Mouse (Mus musculus) megakaryocyte, embryonic 14.5 days (primary cell): ENCODE measurements around the gene Btbd8.

Experiments
- FLI1 ChIP-seq: IDR thresholded peaks from 2 replicates; pipeline ENCODE4 v1.6.1; 2012; ENCODE audit warnings: low read length, inconsistent platforms, mixed read lengths
- GATA1 ChIP-seq: IDR thresholded peaks from 3 replicates; pipeline ENCODE4 v1.6.1; 2012; ENCODE audit warnings: mixed read lengths, low read length, inconsistent platforms, borderline replicate concordance

DNA sequence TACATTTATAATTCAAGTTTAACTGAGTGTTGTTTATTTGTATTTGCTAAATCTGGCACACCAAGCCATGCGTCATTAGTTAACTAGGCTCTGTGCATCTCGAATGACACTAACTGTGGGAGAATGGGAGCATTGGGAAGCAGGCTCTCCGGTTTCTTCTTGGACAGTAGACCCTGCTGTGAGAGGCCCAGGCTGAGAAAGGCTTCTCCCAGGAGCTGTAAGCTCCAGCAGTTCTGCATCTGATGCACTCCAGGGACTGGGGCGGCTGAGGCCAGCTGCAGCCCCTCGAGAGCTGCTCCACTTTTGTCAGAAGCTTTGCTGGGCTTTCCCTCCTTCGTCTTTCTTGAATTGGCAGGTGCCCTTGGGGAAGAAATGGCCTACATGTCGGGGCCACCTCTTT, 103.9 kb downstream of the Btbd8 start:
- TF ChIP-seq GATA1 (no peak), FLI1 (no peak)
